Mouse (Mus musculus): ENCODE measurements around the gene Uvrag. TPM values are rescaled to one million over a fixed set of nuclear protein-coding genes. Genes with fewer than 3 reads are reported as not detected.

Gene Uvrag
- total and polyA plus RNA-seq, 3 experiments: 15.0 to 19.5 TPM; not detected in 1

DNA sequence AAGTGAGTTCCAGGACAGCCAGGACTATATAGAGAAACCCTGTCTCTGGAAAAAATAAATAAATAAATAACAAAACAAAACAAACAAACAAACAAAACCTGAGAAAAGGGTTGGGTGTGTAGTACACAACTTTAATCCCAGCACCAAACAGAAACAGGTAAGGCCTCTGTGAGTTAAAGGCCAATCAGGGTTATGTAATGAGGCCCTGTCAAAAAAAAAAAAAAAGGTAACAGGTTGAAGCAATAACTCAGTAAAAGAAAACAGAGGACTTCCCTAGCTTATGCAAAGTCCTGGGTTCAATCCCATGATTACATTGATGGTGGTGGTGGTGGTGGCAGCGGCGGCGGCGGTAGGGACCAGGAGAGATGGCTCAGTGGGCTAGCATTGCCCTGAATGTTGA is 3.4 kb downstream of the Uvrag start:
- Histone ChIP-seq H3K4me3 (ENCODE audit: control insufficient read depth in 1 of 2, insufficient read depth in 1 of 2, low read depth in 2 of 2, low read length in 2 of 2) (no peak overlapping the region), H3K4me1 (ENCODE audit: control insufficient read depth in 1 of 2, insufficient read depth in 2 of 2, low read length in 2 of 2) (peaks cover 0 to 2% of the 10 kb centered on the region in 2 experiments; a peak in 1 of 4 replicates), H3K9me3 (replicated peaks; ENCODE audit: insufficient read depth, low read length) (no peaks in the 10 kb centered on the region), H3K27me3 (ENCODE audit: control insufficient read depth in 1 of 2, insufficient read depth in 2 of 2, low read length in 2 of 2) (no peaks in the 10 kb centered on the region), H3K36me3 (ENCODE audit: control insufficient read depth in 1 of 2, insufficient read depth in 2 of 2, low read length in 2 of 2) (peaks cover 0 to 3% of the 10 kb centered on the region in 2 experiments; a peak in 1 of 4 replicates), H3K9ac (ENCODE audit: control insufficient read depth, low read depth, low read length, poor library complexity, severe bottlenecking) (no peak overlapping the region), H3K27ac (ENCODE audit: control insufficient read depth, low read depth, low read length) (no peak overlapping the region), H3K79me2 (ENCODE audit: control insufficient read depth, insufficient read depth, low read length, poor library complexity) (peaks cover 30% of the 10 kb centered on the region)
- 0 out of 2 replicates have a peak, but pooled peaks have one; percentile 40 for TF ChIP-seq ZNF384 (IDR thresholded peaks at IDR 0.05; ENCODE audit: low read depth, low read length)
- no peak for TF ChIP-seq MEF2A (IDR thresholded peaks at IDR 0.05; ENCODE audit: extremely low read depth, insufficient replicate concordance, low read depth, low read length, poor library complexity, severe bottlenecking)
- TF ChIP-seq BHLHE40 (IDR thresholded peaks at IDR 0.05; ENCODE audit: borderline replicate concordance, low read depth, low read length): no peak
- no peak for TF ChIP-seq UBTF (IDR thresholded peaks at IDR 0.05; ENCODE audit: borderline replicate concordance, insufficient read depth, low read depth, low read length)
- TF ChIP-seq USF2 (IDR thresholded peaks at IDR 0.05; ENCODE audit: borderline replicate concordance in 1 of 2, insufficient read depth in 1 of 2, low read depth in 1 of 2, low read length in 2 of 2): no peak
- TF ChIP-seq CHD2 (IDR thresholded peaks at IDR 0.05; ENCODE audit: low read length): no peak
- no peak for DNase-seq (ENCODE audit: low read depth, low spot score)

DNA sequence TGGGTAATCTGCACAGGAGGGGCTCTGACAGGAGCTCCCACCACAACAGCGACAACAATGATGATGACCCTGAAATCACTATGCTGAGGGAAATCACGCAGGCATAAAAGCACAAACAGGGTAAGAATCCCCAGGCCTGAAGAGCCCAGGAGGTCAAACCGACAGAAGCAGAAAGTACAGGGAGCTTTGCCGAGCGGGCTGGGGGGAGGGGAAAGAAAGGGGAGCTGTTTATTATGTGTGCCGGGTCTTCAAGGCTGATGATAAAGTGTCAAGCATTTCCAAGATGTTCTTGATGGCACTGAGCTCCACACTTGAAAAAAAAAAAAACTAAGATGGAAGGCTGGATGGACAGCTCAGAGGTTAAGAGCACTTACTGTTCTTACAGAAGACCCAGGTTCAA is 4.2 kb downstream of the Uvrag start:
- DNase-seq (ENCODE audit: low read depth, low spot score): no peak
- no peaks in the 10 kb centered on the region for H3K27me3 ChIP-seq (ENCODE audit: control insufficient read depth in 1 of 2, insufficient read depth in 2 of 2, low read length in 2 of 2)
- no peak overlapping the region for H3K4me3 ChIP-seq (ENCODE audit: control insufficient read depth in 1 of 2, insufficient read depth in 1 of 2, low read depth in 2 of 2, low read length in 2 of 2)
- no peaks in the 10 kb centered on the region for H3K9me3 ChIP-seq (replicated peaks; ENCODE audit: insufficient read depth, low read length)
- no peak for TF ChIP-seq GATA1 (IDR thresholded peaks at IDR 0.05; ENCODE audit: low read depth, low read length)
- no peak for TF ChIP-seq CHD2 (IDR thresholded peaks at IDR 0.05; ENCODE audit: low read length)
- no peak for TF ChIP-seq ELF1 (IDR thresholded peaks at IDR 0.05; ENCODE audit: low read depth, low read length)
- peaks cover 0 to 2% of the 10 kb centered on the region in 2 experiments; a peak in 1 of 4 replicates for H3K4me1 ChIP-seq (ENCODE audit: control insufficient read depth in 1 of 2, insufficient read depth in 2 of 2, low read length in 2 of 2)
- H3K79me2 ChIP-seq (ENCODE audit: control insufficient read depth, insufficient read depth, low read length, poor library complexity): peaks cover 30% of the 10 kb centered on the region
- H3K27ac ChIP-seq (ENCODE audit: control insufficient read depth, low read depth, low read length): no peak overlapping the region
- peaks cover 0 to 3% of the 10 kb centered on the region in 2 experiments; a peak in 1 of 4 replicates for H3K36me3 ChIP-seq (ENCODE audit: control insufficient read depth in 1 of 2, insufficient read depth in 2 of 2, low read length in 2 of 2)
- H3K9ac ChIP-seq (ENCODE audit: control insufficient read depth, low read depth, low read length, poor library complexity, severe bottlenecking): no peak overlapping the region

DNA sequence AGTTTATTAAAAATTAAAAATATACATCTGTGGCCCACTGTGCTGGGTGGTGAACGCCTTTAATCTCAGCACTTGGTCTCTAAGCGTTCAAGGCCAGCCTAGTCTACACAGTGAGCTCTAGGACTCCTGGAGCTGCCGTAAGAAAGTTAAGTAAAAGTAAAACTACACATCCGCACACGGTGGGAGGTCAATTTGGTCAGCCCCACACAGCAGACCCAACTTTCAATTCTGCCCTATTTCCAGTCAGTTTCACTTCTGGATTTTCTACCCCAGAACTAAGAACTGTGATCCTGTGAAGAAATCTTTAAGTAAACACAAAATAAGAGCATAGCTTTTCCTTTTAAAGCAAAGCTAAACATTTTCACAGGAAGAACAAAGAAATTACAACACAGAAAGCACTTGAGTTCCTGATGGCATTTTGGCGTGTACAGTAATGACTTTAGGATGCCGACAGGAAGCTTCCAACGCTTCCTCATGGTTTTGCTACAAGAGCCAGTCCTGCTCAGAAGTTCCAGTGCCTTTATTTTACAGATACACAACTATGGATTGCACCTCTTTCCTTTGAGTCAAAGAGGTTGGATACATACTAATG is 7.0 kb downstream of the Uvrag start:
- no peak for DNase-seq (ENCODE audit: low read depth, low spot score)
- no peaks in the 10 kb centered on the region for H3K9me3 ChIP-seq (replicated peaks; ENCODE audit: insufficient read depth, low read length)
- peaks cover 14% of the 10 kb centered on the region; the same call in 1 of the 2 replicates for H3K79me2 ChIP-seq (ENCODE audit: control insufficient read depth, insufficient read depth, low read length, poor library complexity)
- no peak overlapping the region for H3K4me3 ChIP-seq (ENCODE audit: control insufficient read depth in 1 of 2, insufficient read depth in 1 of 2, low read depth in 2 of 2, low read length in 2 of 2)
- H3K27me3 ChIP-seq (ENCODE audit: control insufficient read depth in 1 of 2, insufficient read depth in 2 of 2, low read length in 2 of 2): no peaks in the 10 kb centered on the region
- H3K4me1 ChIP-seq (ENCODE audit: control insufficient read depth in 1 of 2, insufficient read depth in 2 of 2, low read length in 2 of 2): peaks cover 0 to 2% of the 10 kb centered on the region in 2 experiments; a peak in 1 of 4 replicates
- peaks cover 0 to 3% of the 10 kb centered on the region in 2 experiments; a peak in 1 of 4 replicates for H3K36me3 ChIP-seq (ENCODE audit: control insufficient read depth in 1 of 2, insufficient read depth in 2 of 2, low read length in 2 of 2)
- TF ChIP-seq ETS1 (IDR thresholded peaks at IDR 0.05; ENCODE audit: low read depth, low read length) (no peak), MYB (IDR thresholded peaks at IDR 0.05; ENCODE audit: low read depth, low read length) (no peak), NRF1 (IDR thresholded peaks at IDR 0.05; ENCODE audit: insufficient read depth, low read depth, low read length, poor library complexity, severe bottlenecking) (no peak), TCF12 (IDR thresholded peaks at IDR 0.05; ENCODE audit: low read depth, low read length) (no peak), RAD21 (IDR thresholded peaks at IDR 0.05; ENCODE audit: low read depth, low read length) (no peak)
- H3K9ac ChIP-seq (ENCODE audit: control insufficient read depth, low read depth, low read length, poor library complexity, severe bottlenecking): no peak overlapping the region
- H3K27ac ChIP-seq (ENCODE audit: control insufficient read depth, low read depth, low read length): no peak overlapping the region
